Mouse (Mus musculus) thymus, adult 2 months (tissue): Measurements from ENCODE around the gene 4930523C07Rik. TPM values are rescaled to one million over a fixed set of nuclear protein-coding genes. Genes with fewer than 3 reads are reported as not detected.

ENCODE experiments used
- DNase-seq: peaks from one replicate; pipeline ENCODE4 v3.0.0; 2021
- H3K27ac ChIP-seq: fragments of 200-500 bp; 2 replicates; pipeline ENCODE4 v1.5.1; 2012; ENCODE audit warnings: low read length, control low read depth; ENCODE audit not compliant: control insufficient read depth, insufficient read depth
- H3K27me3 ChIP-seq: fragments of 200-500 bp; 2 replicates; pipeline ENCODE4 v1.6.1; 2012; ENCODE audit warnings: mild to moderate bottlenecking, low read length, moderate library complexity, mixed read lengths; ENCODE audit not compliant: control insufficient read depth, insufficient read depth
- H3K36me3 ChIP-seq: fragments of 200-500 bp; 2 replicates; pipeline ENCODE4 v1.6.1; 2012; ENCODE audit warnings: mild to moderate bottlenecking, low read length, moderate library complexity; ENCODE audit not compliant: control insufficient read depth, insufficient read depth
- H3K4me1 ChIP-seq: fragments of 200-500 bp; replicated peaks from 2 replicates; pipeline ENCODE4 v1.6.1; 2012; ENCODE audit warnings: low read length; ENCODE audit not compliant: control insufficient read depth, insufficient read depth
- H3K4me3 ChIP-seq: fragments of 200-500 bp; 2 replicates; pipeline ENCODE4 v1.5.1; 2012; ENCODE audit warnings: mild to moderate bottlenecking, low read length, control low read depth, moderate library complexity; ENCODE audit not compliant: control insufficient read depth, insufficient read depth
- CTCF ChIP-seq: fragments of 200-500 bp; IDR thresholded peaks from 2 replicates; pipeline ENCODE4 v1.5.1; 2012; ENCODE audit warnings: mild to moderate bottlenecking, control low read depth, low read length, moderate library complexity, borderline replicate concordance; ENCODE audit not compliant: control insufficient read depth, poor library complexity, insufficient read depth; ENCODE audit errors: extremely low read depth
- POLR2A ChIP-seq: fragments of 200-500 bp; IDR thresholded peaks from 2 replicates; pipeline ENCODE4 v1.6.1; 2012; ENCODE audit warnings: mild to moderate bottlenecking, low read length, control low read depth, moderate library complexity; ENCODE audit not compliant: control insufficient read depth, poor library complexity, insufficient read depth; ENCODE audit errors: extremely low read depth
- WGBS: fragments of 180-500 bp; shearing (Covaris S2); methylation state at CpG from one replicate; pipeline ENCODE4 v1.1.7; 2018; 5-methylcytosine and 5-hydroxymethylcytosine counted together
- polyA plus RNA-seq: library from polyadenylated mRNA; depleted of rRNA; stranded (reverse); fragments of >200 nt; gene quantifications from 2 replicates; pipeline ENCODE4 v1.2.3, GENCODE M21; 2012

4930523C07Rik gene
- polyA plus RNA-seq, 1 experiment, result 25.8 TPM

- Histone ChIP-seq H3K36me3 (no peaks in the 10 kb centered on the region; the same call in 1 of the 2 replicates), H3K27ac (peak overlapping the region; percentile 68; the same call in 1 of the 2 replicates), H3K4me3 (no peak overlapping the region), H3K27me3 (no peaks in the 10 kb centered on the region), H3K4me1 (peaks cover 29% of the 10 kb centered on the region)
- TF ChIP-seq POLR2A (no peak), CTCF (no peak)
- DNase-seq, result no peak
- 91% methylated on average over 2 of the region's 2 CpGs for WGBS
Measured at GRCm38 (mm10) chr1:160052556-160053315, 8.6 kb downstream of the 4930523C07Rik start.

GRCm38 (mm10) chr1:160053510-160054305 is 9.5 kb downstream of the 4930523C07Rik start:
- DNase-seq, result no peak
- WGBS, result 26% methylated on average over 5 of the region's 5 CpGs
- H3K27me3 ChIP-seq, result no peaks in the 10 kb centered on the region
- H3K4me1 ChIP-seq, result peaks cover 25% of the 10 kb centered on the region
- no peaks in the 10 kb centered on the region; the same call in 1 of the 2 replicates for H3K36me3 ChIP-seq
- peak overlapping the region; percentile 90 for H3K27ac ChIP-seq
- H3K4me3 ChIP-seq, result no peak overlapping the region
- no peak for TF ChIP-seq POLR2A
- no peak for TF ChIP-seq CTCF

GRCm38 (mm10) chr1:160054366-160055078 is 10.3 kb downstream of the 4930523C07Rik start:
- no peaks in the 10 kb centered on the region; the same call in 1 of the 2 replicates for H3K36me3 ChIP-seq
- DNase-seq, result no peak
- TF ChIP-seq CTCF, result no peak
- TF ChIP-seq POLR2A, result no peak
- H3K4me3 ChIP-seq, result no peak overlapping the region
- peak overlapping the region; percentile 90 for H3K27ac ChIP-seq
- WGBS, result 62% methylated on average over 5 of the region's 5 CpGs
- H3K4me1 ChIP-seq, result peaks cover 25% of the 10 kb centered on the region
- no peaks in the 10 kb centered on the region for H3K27me3 ChIP-seq

- TF ChIP-seq POLR2A (no peak), CTCF (no peak)
- peaks cover 18% of the 10 kb centered on the region for H3K4me1 ChIP-seq
- DNase-seq, result no peak
- WGBS, result 88% methylated on average over 3 of the region's 3 CpGs
- no peaks in the 10 kb centered on the region for H3K27me3 ChIP-seq
- H3K4me3 ChIP-seq, result no peak overlapping the region
- H3K36me3 ChIP-seq, result no peaks in the 10 kb centered on the region; the same call in 1 of the 2 replicates
- no peak overlapping the region for H3K27ac ChIP-seq
Measured at GRCm38 (mm10) chr1:160057657-160058056, 13.5 kb downstream of the 4930523C07Rik start.

- DNase-seq, result no peak
- 92% methylated on average over 1 of the region's 1 CpGs for WGBS
- H3K36me3 ChIP-seq, result no peaks in the 10 kb centered on the region; the same call in 1 of the 2 replicates
Measured at GRCm38 (mm10) chr1:160059908-160060307, 15.7 kb downstream of the 4930523C07Rik start.

GRCm38 (mm10) chr1:160060542-160060941 is 16.4 kb downstream of the 4930523C07Rik start:
- no peak overlapping the region for H3K27ac ChIP-seq
- no peak overlapping the region for H3K4me3 ChIP-seq
- peaks cover 4% of the 10 kb centered on the region for H3K4me1 ChIP-seq
- WGBS, result 88% methylated on average over 6 of the region's 6 CpGs
- H3K36me3 ChIP-seq, result no peaks in the 10 kb centered on the region; the same call in 1 of the 2 replicates
- no peak for TF ChIP-seq POLR2A
- TF ChIP-seq CTCF, result no peak
- H3K27me3 ChIP-seq, result no peaks in the 10 kb centered on the region
- no peak for DNase-seq

More at GRCm38 (mm10) chr1:160059908-160060307, 15.7 kb downstream of the 4930523C07Rik start:
- no peak for TF ChIP-seq POLR2A
- no peak for TF ChIP-seq CTCF
- H3K4me1 ChIP-seq, result peaks cover 4% of the 10 kb centered on the region
- no peaks in the 10 kb centered on the region for H3K27me3 ChIP-seq
- H3K4me3 ChIP-seq, result no peak overlapping the region
- H3K27ac ChIP-seq, result no peak overlapping the region
